Mouse (Mus musculus) heart, embryonic 13.5 days (tissue): ENCODE data around the gene Ccdc57. TPM values are rescaled to one million over a fixed set of nuclear protein-coding genes. Genes with fewer than 3 reads are reported as not detected.
"Not testable (repeated sequence)": the region's sequence is repeated elsewhere in the genome, so short reads cannot be mapped to it uniquely, and the experiment has no call there.

Source experiments
- ATAC-seq: fragments of 200-750 bp; cut with Nextera tagmentation; 2 replicates; pipeline ENCODE4 v1.8.0; 2017; ENCODE audit warnings: moderate TSS enrichment; ENCODE audit not compliant: insufficient number of reproducible peaks, low FRiP score, low TSS enrichment; ENCODE audit errors: extremely low read depth
- H3K27ac ChIP-seq: fragments of 300-500 bp; sonication (generic); replicated peaks from 2 replicates; pipeline ENCODE4 v1.5.1; 2015; ENCODE audit warnings: moderate library complexity, mild to moderate bottlenecking, inconsistent platforms
- H3K27me3 ChIP-seq: fragments of 300-500 bp; sonication (generic); replicated peaks from 2 replicates; pipeline ENCODE4 v1.6.1; 2015; ENCODE audit warnings: mild to moderate bottlenecking, inconsistent platforms
- H3K36me3 ChIP-seq: fragments of 300-500 bp; sonication (generic); 2 replicates; pipeline ENCODE4 v1.6.1; 2015; ENCODE audit warnings: mild to moderate bottlenecking, inconsistent platforms
- H3K4me1 ChIP-seq: fragments of 300-500 bp; sonication (generic); 2 replicates; pipeline ENCODE4 v1.6.1; 2015; ENCODE audit warnings: inconsistent platforms
- H3K4me2 ChIP-seq: fragments of 300-500 bp; sonication (generic); 2 replicates; pipeline ENCODE4 v1.6.1; 2015; ENCODE audit warnings: inconsistent platforms, mild to moderate bottlenecking, moderate library complexity
- H3K4me3 ChIP-seq: fragments of 300-500 bp; sonication (generic); 2 replicates; pipeline ENCODE4 v1.5.1; 2015; ENCODE audit warnings: moderate library complexity, mild to moderate bottlenecking, inconsistent platforms
- H3K9ac ChIP-seq: fragments of 300-500 bp; sonication (generic); 2 replicates; pipeline ENCODE4 v1.6.1; 2015; ENCODE audit warnings: inconsistent platforms, mild to moderate bottlenecking, moderate library complexity
- H3K9me3 ChIP-seq: fragments of 300-500 bp; sonication (generic); 2 replicates; pipeline ENCODE4 v1.6.1; 2016; ENCODE audit warnings: inconsistent platforms
- WGBS: fragments of 180-500 bp; shearing (Covaris S2); methylation state at CpG from one replicate; pipeline ENCODE4 v1.1.7; 2015; ENCODE audit warnings: mixed read lengths; 5-methylcytosine and 5-hydroxymethylcytosine counted together
- polyA plus RNA-seq: library from polyadenylated mRNA; unstranded; fragments of >200 nt; fragmentation: Nextera tagmentation; extraction: Ambion mirVana; gene quantifications from 2 replicates; pipeline ENCODE4 v1.2.1, GENCODE M21; 2015

The Ccdc57 gene
- polyA plus RNA-seq, 1 experiment from 2014 or later, result 3.7 TPM

DNA sequence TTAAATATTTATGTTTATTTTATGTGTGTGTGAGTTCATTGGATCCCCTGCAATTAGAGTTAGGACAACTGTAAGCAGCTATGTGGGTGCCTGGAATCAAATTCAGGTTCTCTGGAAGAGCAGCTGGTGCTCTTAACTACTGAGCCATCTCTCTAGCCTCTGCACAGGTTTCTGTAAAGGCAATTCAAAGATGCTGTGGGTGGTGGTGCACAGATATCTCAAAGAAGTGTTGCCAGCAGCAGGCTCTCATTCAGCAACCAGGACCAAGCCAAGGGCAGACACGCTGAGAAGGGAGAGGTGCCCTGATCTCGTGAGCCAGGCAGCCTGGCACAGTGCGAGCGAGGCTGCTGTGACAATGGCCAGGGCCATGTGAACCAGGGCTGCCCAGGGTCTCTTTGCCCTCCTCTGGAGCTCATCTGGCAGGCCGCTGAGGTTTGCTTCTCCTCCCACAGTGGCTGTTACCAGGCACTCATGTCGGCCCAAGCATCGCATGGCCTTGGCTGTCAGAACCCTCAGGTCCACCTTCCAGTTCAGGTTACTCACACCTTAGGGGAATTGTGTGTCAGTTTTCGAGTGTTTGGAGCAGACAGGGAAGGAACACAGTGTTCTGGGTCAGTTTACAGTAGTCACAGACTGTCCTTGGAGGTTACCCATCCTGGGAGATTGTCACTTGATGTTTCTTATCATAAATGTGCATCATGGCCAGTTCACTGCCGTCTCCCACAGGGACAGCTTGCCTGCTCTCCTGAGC is 85.8 kb downstream of the Ccdc57 start:
- no peak for ATAC-seq
- H3K4me1 ChIP-seq, result peaks cover 15% of the 10 kb centered on the region
- no peak overlapping the region for H3K4me3 ChIP-seq
- H3K9me3 ChIP-seq, result no peaks in the 10 kb centered on the region
- no peak overlapping the region for H3K4me2 ChIP-seq
- no peak overlapping the region for H3K9ac ChIP-seq
- H3K36me3 ChIP-seq, result no peaks in the 10 kb centered on the region
- 78% methylated on average over 9 of the region's 9 CpGs for WGBS
- H3K27ac ChIP-seq, result no peak overlapping the region
- no peaks in the 10 kb centered on the region for H3K27me3 ChIP-seq

DNA sequence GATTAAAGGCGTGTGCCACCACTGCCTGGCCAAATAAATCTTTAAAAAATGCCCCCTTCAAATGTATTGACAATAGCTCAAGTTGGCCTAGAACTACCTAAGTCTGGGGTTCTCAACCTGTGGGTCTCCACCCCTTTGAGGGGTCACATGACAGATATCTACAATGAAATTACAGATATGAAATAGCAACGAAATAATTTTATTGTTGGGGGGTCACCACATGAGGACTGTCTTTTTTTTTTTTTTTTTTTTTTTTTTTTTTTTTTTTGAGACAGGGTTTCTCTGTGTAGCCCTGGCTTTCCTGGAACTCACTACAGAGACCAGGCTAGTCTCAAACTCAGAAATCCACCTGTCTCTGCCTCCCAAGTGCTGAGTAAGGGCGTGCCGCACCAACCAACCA is 88.3 kb downstream of the Ccdc57 start:
- no peak for ATAC-seq

DNA sequence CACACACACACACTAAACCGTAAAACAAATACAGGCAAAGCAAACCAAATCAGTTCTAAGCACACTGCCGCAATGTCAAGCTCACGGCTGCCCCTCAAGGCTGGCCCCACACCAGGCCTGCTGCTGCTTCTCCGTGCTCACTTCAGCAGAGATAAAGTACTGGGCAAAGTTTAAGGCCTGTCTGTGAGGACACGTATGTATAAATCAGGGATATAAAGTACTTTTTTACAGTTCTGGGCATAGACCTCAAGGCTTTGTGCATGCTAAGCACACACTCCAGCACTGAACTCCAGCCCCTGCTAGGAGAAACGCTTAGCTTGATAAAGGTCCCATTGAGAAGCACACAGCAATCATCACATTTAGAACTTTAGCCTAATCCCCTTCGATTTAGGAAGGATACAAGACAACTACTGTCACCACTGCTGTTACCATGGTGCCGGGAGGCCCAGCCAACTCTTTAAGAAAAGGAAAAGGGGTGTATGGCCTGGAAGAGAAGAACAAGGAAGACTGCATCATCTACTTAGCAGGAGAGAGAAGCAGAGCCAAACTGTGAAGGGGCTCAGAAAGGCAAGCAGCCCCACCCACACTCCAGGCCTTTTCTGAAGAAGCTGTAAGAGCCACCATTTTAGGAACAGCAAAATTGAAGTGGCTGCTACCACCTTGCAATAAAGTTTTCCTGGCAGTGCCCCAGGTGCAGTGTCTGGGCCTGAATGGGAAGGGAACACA is 99.0 kb downstream of the Ccdc57 start:
- H3K9ac ChIP-seq, result peak overlapping the region; percentile 56

More for the DNA sequence above, 88.3 kb downstream of the Ccdc57 start:
- H3K9me3 ChIP-seq, result no peaks in the 10 kb centered on the region
- H3K36me3 ChIP-seq, result no peaks in the 10 kb centered on the region
- H3K4me1 ChIP-seq, result peaks cover 4% of the 10 kb centered on the region
- WGBS, result 79% methylated on average over 4 of the region's 4 CpGs
- no peaks in the 10 kb centered on the region for H3K27me3 ChIP-seq
- no peak overlapping the region for H3K4me3 ChIP-seq
- H3K27ac ChIP-seq, result no peak overlapping the region
- H3K9ac ChIP-seq, result no peak overlapping the region
- H3K4me2 ChIP-seq, result no peak overlapping the region

GRCm38 (mm10) chr11:120832962-120833361 is 99.7 kb downstream of the Ccdc57 start:
- H3K4me1 ChIP-seq, result peaks cover 22% of the 10 kb centered on the region
- 83% methylated on average over 5 of the region's 5 CpGs for WGBS
- not testable (repeated sequence) for H3K36me3 ChIP-seq, H3K4me2 ChIP-seq, ATAC-seq, H3K4me3 ChIP-seq, H3K27me3 ChIP-seq, H3K9ac ChIP-seq, H3K9me3 ChIP-seq
- H3K27ac ChIP-seq, result peak overlapping the region; percentile 72; the same call in 1 of the 2 replicates

More for the DNA sequence above, 99.0 kb downstream of the Ccdc57 start:
- H3K27ac ChIP-seq, result peak overlapping the region; percentile 72
- H3K4me3 ChIP-seq, result no peak overlapping the region
- H3K36me3 ChIP-seq, result no peaks in the 10 kb centered on the region
- ATAC-seq, result no peak
- 40% methylated on average over 8 of the region's 8 CpGs for WGBS
- H3K4me1 ChIP-seq, result peaks cover 29% of the 10 kb centered on the region
- H3K9me3 ChIP-seq, result no peaks in the 10 kb centered on the region
- no peak overlapping the region for H3K4me2 ChIP-seq
- no peaks in the 10 kb centered on the region for H3K27me3 ChIP-seq

GRCm38 (mm10) chr11:120831659-120832440 is 100.8 kb downstream of the Ccdc57 start:
- Histone ChIP-seq H3K9me3 (no peaks in the 10 kb centered on the region), H3K4me2 (no peak overlapping the region), H3K9ac (no peak overlapping the region), H3K27ac (no peak overlapping the region), H3K36me3 (no peaks in the 10 kb centered on the region), H3K4me1 (peaks cover 22% of the 10 kb centered on the region), H3K4me3 (no peak overlapping the region), H3K27me3 (no peaks in the 10 kb centered on the region)
- 75% methylated on average over 3 of the region's 3 CpGs for WGBS
- ATAC-seq, result no peak

- no peaks in the 10 kb centered on the region for H3K36me3 ChIP-seq
- H3K27me3 ChIP-seq, result no peaks in the 10 kb centered on the region
- H3K9me3 ChIP-seq, result no peaks in the 10 kb centered on the region
- no peak overlapping the region for H3K4me3 ChIP-seq
- WGBS, result 77% methylated on average over 12 of the region's 12 CpGs
- no peak overlapping the region for H3K9ac ChIP-seq
- H3K4me1 ChIP-seq, result peaks cover 26% of the 10 kb centered on the region
- no peak overlapping the region for H3K27ac ChIP-seq
- ATAC-seq, result no peak
- no peak overlapping the region for H3K4me2 ChIP-seq
These were observed 102.0 kb downstream of the Ccdc57 start for GRCm38 (mm10) chr11:120830686-120831085.

- H3K9me3 ChIP-seq, result no peaks in the 10 kb centered on the region
- no peaks in the 10 kb centered on the region for H3K36me3 ChIP-seq
- H3K9ac ChIP-seq, result no peak overlapping the region
- WGBS, result 80% methylated on average over 10 of the region's 10 CpGs
- H3K4me3 ChIP-seq, result no peak overlapping the region
- H3K4me1 ChIP-seq, result peaks cover 33% of the 10 kb centered on the region
- no peaks in the 10 kb centered on the region for H3K27me3 ChIP-seq
- no peak overlapping the region for H3K27ac ChIP-seq
- no peak for ATAC-seq
- H3K4me2 ChIP-seq, result no peak overlapping the region
These were observed 102.7 kb downstream of the Ccdc57 start for GRCm38 (mm10) chr11:120829757-120830532.

GRCm38 (mm10) chr11:120828416-120828815 is 104.3 kb downstream of the Ccdc57 start:
- Histone ChIP-seq H3K27me3 (no peaks in the 10 kb centered on the region), H3K4me3 (no peak overlapping the region), H3K4me2 (no peak overlapping the region), H3K27ac (no peak overlapping the region), H3K9me3 (no peaks in the 10 kb centered on the region), H3K9ac (no peak overlapping the region), H3K4me1 (peaks cover 23% of the 10 kb centered on the region), H3K36me3 (no peaks in the 10 kb centered on the region)
- no peak for ATAC-seq
- 62% methylated on average over 4 of the region's 4 CpGs for WGBS

GRCm38 (mm10) chr11:120826016-120826953 is 106.4 kb downstream of the Ccdc57 start:
- no peak for ATAC-seq
- 80% methylated on average over 8 of the region's 8 CpGs for WGBS
- H3K4me2 ChIP-seq, result no peak overlapping the region
- peaks cover 38% of the 10 kb centered on the region for H3K4me1 ChIP-seq
- no peaks in the 10 kb centered on the region for H3K27me3 ChIP-seq
- H3K4me3 ChIP-seq, result no peak overlapping the region
- H3K9me3 ChIP-seq, result no peaks in the 10 kb centered on the region
- H3K36me3 ChIP-seq, result peaks cover 12% of the 10 kb centered on the region
- peak overlapping the region; percentile 94; the same call in 1 of the 2 replicates for H3K9ac ChIP-seq
- H3K27ac ChIP-seq, result 0 out of 2 replicates have a peak overlapping the region, but pooled peaks have one; percentile 94

GRCm38 (mm10) chr11:120825289-120825863 is 107.3 kb downstream of the Ccdc57 start:
- H3K4me1 ChIP-seq, result peaks cover 47% of the 10 kb centered on the region
- no peak for ATAC-seq
- WGBS, result 54% methylated on average over 4 of the region's 4 CpGs

More at GRCm38 (mm10) chr11:120825289-120825863, 107.3 kb downstream of the Ccdc57 start:
- H3K4me2 ChIP-seq, result peak overlapping the region; percentile 98
- peak overlapping the region; percentile 94 for H3K9ac ChIP-seq
- H3K36me3 ChIP-seq, result peaks cover 21% of the 10 kb centered on the region
- no peaks in the 10 kb centered on the region for H3K27me3 ChIP-seq
- H3K9me3 ChIP-seq, result no peaks in the 10 kb centered on the region
- peak overlapping the region; percentile 94 for H3K27ac ChIP-seq
- peak overlapping the region; percentile 74 for H3K4me3 ChIP-seq
